Mouse (Mus musculus) heart, embryonic 12.5 days (tissue): ENCODE measurements around the gene Kctd15. TPM values are rescaled to one million over a fixed set of nuclear protein-coding genes. Genes with fewer than 3 reads are reported as not detected.

Experiments used
- ATAC-seq: fragments of 200-750 bp; cut with Nextera tagmentation; 2 replicates; pipeline ENCODE4 v1.8.0; 2017; ENCODE audit warnings: moderate TSS enrichment, moderate library complexity; ENCODE audit not compliant: insufficient number of reproducible peaks, low FRiP score
- H3K27ac ChIP-seq: fragments of 300-500 bp; sonication (generic); 2 replicates; pipeline ENCODE4 v1.5.1; 2016; ENCODE audit warnings: mild to moderate bottlenecking, moderate library complexity; ENCODE audit not compliant: poor library complexity, severe bottlenecking
- H3K27me3 ChIP-seq: fragments of 300-500 bp; sonication (generic); replicated peaks from 2 replicates; pipeline ENCODE4 v1.6.1; 2016; ENCODE audit warnings: mild to moderate bottlenecking, moderate library complexity
- H3K36me3 ChIP-seq: fragments of 300-500 bp; sonication (generic); 2 replicates; pipeline ENCODE4 v1.6.1; 2016; ENCODE audit warnings: mild to moderate bottlenecking, moderate library complexity
- H3K4me1 ChIP-seq: fragments of 300-500 bp; sonication (generic); replicated peaks from 2 replicates; pipeline ENCODE4 v1.6.1; 2016; ENCODE audit warnings: mild to moderate bottlenecking
- H3K4me2 ChIP-seq: fragments of 300-500 bp; sonication (generic); 2 replicates; pipeline ENCODE4 v1.6.1; 2016; ENCODE audit warnings: mild to moderate bottlenecking, moderate library complexity
- H3K4me3 ChIP-seq: fragments of 300-500 bp; sonication (generic); 2 replicates; pipeline ENCODE4 v1.5.1; 2016; ENCODE audit warnings: mild to moderate bottlenecking
- H3K9ac ChIP-seq: fragments of 300-500 bp; sonication (generic); 2 replicates; pipeline ENCODE4 v1.6.1; 2016; ENCODE audit warnings: mild to moderate bottlenecking, moderate library complexity
- H3K9me3 ChIP-seq: fragments of 300-500 bp; sonication (generic); replicated peaks from 2 replicates; pipeline ENCODE4 v1.6.1; 2016; ENCODE audit warnings: mild to moderate bottlenecking, moderate library complexity
- WGBS: fragments of 180-500 bp; shearing (Covaris S2); methylation state at CpG from one replicate; pipeline ENCODE4 v1.1.7; 2016; 5-methylcytosine and 5-hydroxymethylcytosine counted together
- polyA plus RNA-seq: library from polyadenylated mRNA; unstranded; fragments of >200 nt; fragmentation: Nextera tagmentation; extraction: Ambion mirVana; gene quantifications from 2 replicates; pipeline ENCODE4 v1.2.1, GENCODE M21; 2016

The Kctd15 gene
- polyA plus RNA-seq, 1 experiment from 2014 or later: 9.1 TPM

DNA sequence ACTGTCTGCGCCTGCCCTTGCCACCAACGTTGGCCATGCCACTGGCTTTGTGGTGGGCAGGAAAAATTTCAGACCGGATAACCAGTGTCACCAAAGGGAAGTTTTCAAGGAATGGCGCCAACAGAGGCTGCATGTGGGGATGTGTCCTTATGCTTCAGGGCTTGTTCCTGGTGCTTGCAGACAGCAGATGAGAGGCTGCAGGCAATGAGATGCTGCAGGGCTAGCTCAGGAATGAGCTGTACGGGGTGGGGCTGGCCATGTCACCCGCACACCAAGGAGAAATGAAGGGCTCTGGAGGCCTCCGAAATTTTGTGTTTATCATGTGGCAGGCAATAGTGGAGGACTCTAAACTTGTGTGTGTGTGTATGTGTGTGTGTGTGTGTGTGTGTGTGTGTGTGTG lies 6.6 kb upstream of the Kctd15 start:
- Histone ChIP-seq H3K36me3 (no peaks in the 10 kb centered on the region), H3K4me3 (no peak overlapping the region), H3K9me3 (peaks cover 5% of the 10 kb centered on the region; the same call in 1 of the 2 replicates), H3K4me1 (no peaks in the 10 kb centered on the region), H3K27me3 (peaks cover 9% of the 10 kb centered on the region; the same call in 1 of the 2 replicates), H3K9ac (no peak overlapping the region), H3K27ac (no peak overlapping the region), H3K4me2 (no peak overlapping the region)
- WGBS: 39% methylated on average over 7 of the region's 7 CpGs
- ATAC-seq: no peak

GRCm38 (mm10) chr7:34662227-34662626 lies 5.7 kb upstream of the Kctd15 start:
- no peak for ATAC-seq
- no peaks in the 10 kb centered on the region for H3K36me3 ChIP-seq
- H3K4me2 ChIP-seq: no peak overlapping the region
- H3K9ac ChIP-seq: no peak overlapping the region
- peaks cover 5% of the 10 kb centered on the region; the same call in 1 of the 2 replicates for H3K9me3 ChIP-seq
- H3K27ac ChIP-seq: no peak overlapping the region
- WGBS: 24% methylated on average over 5 of the region's 5 CpGs
- no peaks in the 10 kb centered on the region for H3K4me1 ChIP-seq
- H3K27me3 ChIP-seq: peaks cover 9% of the 10 kb centered on the region; the same call in 1 of the 2 replicates
- H3K4me3 ChIP-seq: no peak overlapping the region

GRCm38 (mm10) chr7:34659386-34660085 lies 3.0 kb upstream of the Kctd15 start:
- Histone ChIP-seq H3K9me3 (no peaks in the 10 kb centered on the region), H3K4me1 (no peaks in the 10 kb centered on the region), H3K27ac (no peak overlapping the region), H3K4me2 (no peak overlapping the region), H3K27me3 (peaks cover 9% of the 10 kb centered on the region; the same call in 1 of the 2 replicates), H3K9ac (no peak overlapping the region), H3K4me3 (no peak overlapping the region), H3K36me3 (no peaks in the 10 kb centered on the region)
- 61% methylated on average over 6 of the region's 6 CpGs for WGBS
- ATAC-seq: no peak

GRCm38 (mm10) chr7:34655086-34655839 lies 1.3 kb downstream of the Kctd15 start:
- peak overlapping the region; percentile 93 for H3K27ac ChIP-seq
- no peaks in the 10 kb centered on the region for H3K36me3 ChIP-seq
- peak; percentile 73 for ATAC-seq
- H3K27me3 ChIP-seq: 0 out of 2 replicates have a peak, but pooled peaks cover 7% of the 10 kb centered on the region
- H3K4me3 ChIP-seq: peak overlapping the region; percentile 83
- under 1% methylated on average over 58 of the region's 74 CpGs for WGBS
- no peaks in the 10 kb centered on the region for H3K9me3 ChIP-seq
- peak overlapping the region; percentile 88 for H3K4me2 ChIP-seq
- H3K4me1 ChIP-seq: peaks cover 6% of the 10 kb centered on the region; the same call in 1 of the 2 replicates
- peak overlapping the region; percentile 88 for H3K9ac ChIP-seq

DNA sequence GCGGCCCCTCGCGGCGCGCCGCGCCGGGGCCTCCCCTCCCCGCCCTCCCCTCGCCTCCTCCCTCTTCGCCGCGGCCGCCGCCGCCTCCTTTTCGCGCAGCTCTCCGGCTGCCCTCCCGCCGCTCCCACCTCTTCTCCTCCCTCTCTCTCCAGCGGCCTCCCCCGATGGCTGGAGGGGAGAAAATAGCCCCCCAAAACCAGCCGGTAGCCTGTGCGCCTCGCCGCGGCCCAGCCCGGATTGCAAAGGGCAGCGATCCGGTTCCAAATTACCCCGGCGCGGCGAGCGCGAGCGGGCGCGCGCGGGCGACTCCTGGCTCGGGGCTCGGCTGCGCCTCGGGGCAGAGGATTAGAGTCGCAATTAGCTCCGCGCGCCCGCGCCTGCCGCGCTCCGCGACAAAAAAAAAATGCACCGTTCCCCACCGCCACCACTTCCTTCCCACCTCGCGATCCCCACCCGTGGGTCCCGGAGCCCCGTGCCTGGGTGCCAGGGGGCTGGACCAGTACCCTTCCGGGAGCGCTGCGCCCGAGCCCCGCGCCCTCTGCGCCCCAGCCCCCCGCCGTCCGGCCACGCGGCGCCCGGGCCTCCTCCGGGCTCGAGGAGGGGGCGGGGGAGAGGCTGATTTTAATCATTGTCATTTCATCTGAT lies 2.0 kb downstream of the Kctd15 start:
- no peak; the same call in 1 of the 2 replicates for ATAC-seq
- WGBS: under 1% methylated on average over 57 of the region's 81 CpGs

GRCm38 (mm10) chr7:34653731-34654440 lies 2.6 kb downstream of the Kctd15 start:
- peak overlapping the region; percentile 83 for H3K4me3 ChIP-seq
- WGBS: under 1% methylated on average over 56 of the region's 64 CpGs
- peak overlapping the region; percentile 88 for H3K4me2 ChIP-seq
- H3K9ac ChIP-seq: peak overlapping the region; percentile 88
- peak; percentile 62 for ATAC-seq
- H3K4me1 ChIP-seq: peaks cover 6% of the 10 kb centered on the region; the same call in 1 of the 2 replicates
- H3K27me3 ChIP-seq: 0 out of 2 replicates have a peak, but pooled peaks cover 3% of the 10 kb centered on the region
- H3K27ac ChIP-seq: peak overlapping the region; percentile 93
- H3K9me3 ChIP-seq: no peaks in the 10 kb centered on the region
- peaks cover 11% of the 10 kb centered on the region for H3K36me3 ChIP-seq

More for the DNA sequence above, 2.0 kb downstream of the Kctd15 start:
- H3K4me1 ChIP-seq: peaks cover 6% of the 10 kb centered on the region; the same call in 1 of the 2 replicates
- H3K36me3 ChIP-seq: peaks cover 5% of the 10 kb centered on the region; the same call in 1 of the 2 replicates
- peak overlapping the region; percentile 83 for H3K4me3 ChIP-seq
- peak overlapping the region; percentile 93 for H3K27ac ChIP-seq
- H3K9me3 ChIP-seq: no peaks in the 10 kb centered on the region
- peak overlapping the region; percentile 88 for H3K9ac ChIP-seq
- H3K27me3 ChIP-seq: 0 out of 2 replicates have a peak, but pooled peaks cover 6% of the 10 kb centered on the region
- H3K4me2 ChIP-seq: peak overlapping the region; percentile 88

GRCm38 (mm10) chr7:34652751-34653502 lies 3.6 kb downstream of the Kctd15 start:
- 1% methylated on average over 48 of the region's 48 CpGs for WGBS

DNA sequence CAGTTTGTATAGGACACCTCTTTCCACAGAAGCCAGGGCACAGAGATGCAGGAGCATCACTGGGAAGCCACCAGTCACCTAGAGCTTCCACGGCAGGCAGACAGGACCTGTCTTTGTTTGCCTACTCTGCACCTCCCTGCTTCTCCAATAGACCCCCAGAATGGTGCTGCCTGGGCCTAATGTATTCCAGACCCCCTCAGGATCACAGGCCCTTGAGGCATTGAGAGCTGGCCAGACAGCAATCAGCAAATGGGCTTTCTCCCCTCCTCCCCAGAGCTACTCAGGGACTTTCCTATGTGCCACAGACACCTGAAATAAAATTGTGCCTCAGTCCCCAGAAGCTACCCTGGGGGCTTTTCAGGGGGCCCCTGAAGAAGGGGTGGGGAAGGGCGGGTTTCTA lies 5.2 kb downstream of the Kctd15 start:
- Histone ChIP-seq H3K9me3 (no peaks in the 10 kb centered on the region), H3K9ac (no peak overlapping the region), H3K27ac (no peak overlapping the region), H3K27me3 (no peaks in the 10 kb centered on the region), H3K36me3 (peaks cover 33% of the 10 kb centered on the region), H3K4me1 (peaks cover 14% of the 10 kb centered on the region), H3K4me3 (no peak overlapping the region), H3K4me2 (no peak overlapping the region)
- WGBS: 59% methylated on average over 2 of the region's 2 CpGs
- no peak for ATAC-seq

More at GRCm38 (mm10) chr7:34652751-34653502, 3.6 kb downstream of the Kctd15 start:
- Histone ChIP-seq H3K4me2 (peak overlapping the region; percentile 88), H3K27ac (0 out of 2 replicates have a peak overlapping the region, but pooled peaks have one; percentile 93), H3K27me3 (no peaks in the 10 kb centered on the region), H3K4me1 (peaks cover 6% of the 10 kb centered on the region; the same call in 1 of the 2 replicates), H3K9ac (peak overlapping the region; percentile 88), H3K36me3 (peaks cover 21% of the 10 kb centered on the region), H3K9me3 (no peaks in the 10 kb centered on the region), H3K4me3 (peak overlapping the region; percentile 83)
- ATAC-seq: no peak

DNA sequence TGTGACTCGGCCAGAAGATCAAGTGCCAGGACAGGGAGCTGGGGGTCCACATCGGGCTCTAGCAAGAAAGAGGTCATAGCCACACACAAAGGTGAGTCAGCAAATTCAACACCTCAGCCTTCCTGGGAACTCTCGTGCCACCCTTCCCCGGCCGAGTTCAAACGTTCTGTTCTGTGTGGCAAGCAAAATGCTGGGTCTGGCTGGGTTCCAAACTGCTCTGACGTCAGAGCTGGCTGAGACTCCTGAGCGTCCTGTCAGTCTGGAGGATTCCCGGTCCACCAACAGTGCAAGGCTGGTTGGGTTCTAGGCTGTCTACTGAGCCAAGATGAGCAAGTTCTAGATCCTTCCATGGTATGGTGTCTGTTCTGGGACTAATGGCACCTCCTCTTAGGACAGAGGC lies 9.5 kb downstream of the Kctd15 start:
- 44% methylated on average over 9 of the region's 9 CpGs for WGBS
- H3K27ac ChIP-seq: no peak overlapping the region
- ATAC-seq: no peak
- H3K27me3 ChIP-seq: no peaks in the 10 kb centered on the region
- H3K4me3 ChIP-seq: no peak overlapping the region
- no peak overlapping the region for H3K4me2 ChIP-seq
- peaks cover 19% of the 10 kb centered on the region for H3K4me1 ChIP-seq
- H3K9ac ChIP-seq: no peak overlapping the region
- peaks cover 46% of the 10 kb centered on the region for H3K36me3 ChIP-seq
- H3K9me3 ChIP-seq: no peaks in the 10 kb centered on the region
